Mouse (Mus musculus): ENCODE measurements around the gene Tmem164. TPM values are rescaled to one million over a fixed set of nuclear protein-coding genes. Genes with fewer than 3 reads are reported as not detected.

The Tmem164 gene
- total and polyA plus RNA-seq, 2 experiments from 2014 or later = 15.8 to 38.2 TPM

DNA sequence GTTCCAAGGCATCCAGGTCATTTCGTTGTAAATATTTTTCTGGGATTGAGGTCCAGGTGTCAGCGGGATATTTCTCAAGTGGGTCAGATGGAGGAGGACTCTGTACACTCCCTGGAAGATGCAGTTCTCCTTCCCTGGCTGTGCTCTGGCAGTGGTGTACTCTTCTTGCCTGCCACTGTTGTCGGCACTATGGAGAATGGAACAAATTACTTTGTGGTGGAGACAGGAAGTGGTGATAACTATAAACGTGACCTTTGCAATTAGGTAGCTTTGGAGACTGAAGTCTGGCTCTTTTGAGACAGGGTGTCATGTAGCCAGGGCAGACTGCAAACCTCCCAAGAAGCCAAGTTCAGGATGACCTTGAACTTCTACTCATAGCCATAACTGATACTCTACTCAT, 55.9 kb downstream of the Tmem164 start:
- ATAC-seq (ENCODE audit: low FRiP score) (no peak), DNase-seq (ENCODE audit: low spot score) (no peak)
- no peak overlapping the region for H3K4me2 ChIP-seq (ENCODE audit: low read depth, low read length, poor library complexity, severe bottlenecking)
- TF ChIP-seq CTCF (IDR thresholded peaks at IDR 0.05) = no peak
- H3K4me3 ChIP-seq (ENCODE audit: low read depth, low read length) = no peak overlapping the region
- 80% methylated on average over 4 of the region's 4 CpGs for WGBS
- H3K36me3 ChIP-seq (ENCODE audit: insufficient read depth, low read length) = no peaks in the 10 kb centered on the region
- H3K9me3 ChIP-seq (ENCODE audit: low read length) = no peaks in the 10 kb centered on the region
- no peaks in the 10 kb centered on the region for H3K4me1 ChIP-seq (ENCODE audit: insufficient read depth, low read length)
- H3K27me3 ChIP-seq (ENCODE audit: insufficient read depth, low read length) = no peaks in the 10 kb centered on the region
- no peak overlapping the region for H3K9ac ChIP-seq (replicated peaks; ENCODE audit: low read length, poor library complexity, severe bottlenecking)
- no peak overlapping the region for H3K27ac ChIP-seq (ENCODE audit: low read depth, low read length)

DNA sequence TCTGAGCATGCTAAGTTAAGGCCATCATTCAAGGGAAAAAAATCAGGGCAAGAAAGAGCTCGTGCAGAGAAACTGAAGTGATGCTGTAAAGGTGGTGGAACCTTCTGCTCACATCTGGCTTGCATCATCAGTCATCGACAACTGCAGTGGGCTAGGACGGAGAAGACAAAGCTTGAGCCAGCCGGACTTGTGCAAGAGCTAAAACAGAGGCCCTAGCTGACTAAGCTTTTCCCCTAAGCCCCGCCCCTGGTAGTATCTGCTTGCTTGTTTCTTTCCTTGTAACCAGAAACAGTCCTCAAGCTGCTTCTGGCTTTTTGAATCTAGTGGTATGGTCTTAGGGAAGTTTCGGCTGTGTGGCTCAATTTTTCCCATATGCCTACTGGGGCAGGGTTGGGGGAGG, 56.5 kb downstream of the Tmem164 start:
- Histone ChIP-seq H3K27me3 (ENCODE audit: insufficient read depth, low read length) (no peaks in the 10 kb centered on the region), H3K9me3 (ENCODE audit: low read length) (no peaks in the 10 kb centered on the region), H3K4me2 (ENCODE audit: low read depth, low read length, poor library complexity, severe bottlenecking) (no peak overlapping the region), H3K4me3 (ENCODE audit: low read depth, low read length) (no peak overlapping the region), H3K27ac (ENCODE audit: low read depth, low read length) (no peak overlapping the region), H3K4me1 (ENCODE audit: insufficient read depth, low read length) (no peaks in the 10 kb centered on the region), H3K36me3 (ENCODE audit: insufficient read depth, low read length) (no peaks in the 10 kb centered on the region), H3K9ac (replicated peaks; ENCODE audit: low read length, poor library complexity, severe bottlenecking) (no peak overlapping the region)
- TF ChIP-seq CTCF (IDR thresholded peaks at IDR 0.05) = no peak
- no peak for ATAC-seq (ENCODE audit: low FRiP score)
- WGBS = 82% methylated on average over 6 of the region's 6 CpGs
- DNase-seq (ENCODE audit: low spot score) = no peak

DNA sequence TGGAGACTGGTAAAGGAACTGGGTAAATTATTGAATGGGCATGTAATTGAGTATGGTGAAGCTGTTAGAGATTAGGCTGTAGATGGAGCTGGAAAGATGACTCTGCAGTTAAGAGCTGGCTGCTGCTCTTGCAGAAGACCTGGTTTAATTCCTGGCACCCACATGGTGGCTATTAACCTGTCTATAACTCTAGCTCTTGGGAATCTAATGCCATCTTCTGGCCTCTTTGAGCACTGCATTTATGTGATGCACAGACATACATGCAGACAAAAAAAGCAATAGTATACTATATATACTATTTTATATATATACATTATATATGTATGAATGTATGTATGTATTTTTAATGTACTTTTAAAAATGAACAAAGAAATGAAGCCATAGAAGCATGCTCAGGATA, 66.2 kb downstream of the Tmem164 start:
- no peaks in the 10 kb centered on the region for H3K36me3 ChIP-seq (ENCODE audit: insufficient read depth, low read length)
- DNase-seq (ENCODE audit: low spot score) = no peak
- no peaks in the 10 kb centered on the region for H3K4me1 ChIP-seq (ENCODE audit: insufficient read depth, low read length)
- H3K4me2 ChIP-seq (ENCODE audit: low read depth, low read length, poor library complexity, severe bottlenecking) = no peak overlapping the region
- no peak overlapping the region for H3K4me3 ChIP-seq (ENCODE audit: low read depth, low read length)
- no peak for TF ChIP-seq CTCF (IDR thresholded peaks at IDR 0.05)
- H3K9me3 ChIP-seq (ENCODE audit: low read length) = no peaks in the 10 kb centered on the region
- H3K9ac ChIP-seq (replicated peaks; ENCODE audit: low read length, poor library complexity, severe bottlenecking) = no peak overlapping the region
- H3K27me3 ChIP-seq (ENCODE audit: insufficient read depth, low read length) = peaks cover 5% of the 10 kb centered on the region; the same call in 1 of the 2 replicates
- H3K27ac ChIP-seq (ENCODE audit: low read depth, low read length) = no peak overlapping the region
- ATAC-seq (ENCODE audit: low FRiP score) = no peak

DNA sequence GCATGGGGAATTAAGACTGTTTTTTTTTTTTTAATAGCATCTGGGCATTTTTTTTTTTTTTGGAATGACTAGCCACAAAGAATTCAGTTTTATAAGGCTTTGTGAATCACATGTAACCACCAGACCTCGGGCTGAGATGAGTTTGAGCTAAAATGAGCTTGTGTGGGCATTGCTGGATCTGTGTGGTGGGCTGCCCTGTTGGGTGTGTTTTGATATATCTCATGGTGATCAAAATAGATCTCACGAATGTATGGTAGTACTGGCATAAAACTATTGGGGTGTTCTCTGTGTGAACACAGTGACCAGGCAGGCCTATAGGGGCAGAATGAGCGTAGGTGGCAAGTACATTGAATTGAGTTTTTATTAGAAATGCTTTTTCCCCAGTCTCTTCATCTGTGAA, 67.4 kb downstream of the Tmem164 start:
- H3K36me3 ChIP-seq (ENCODE audit: insufficient read depth, low read length) = no peaks in the 10 kb centered on the region
- H3K9me3 ChIP-seq (ENCODE audit: low read length) = no peaks in the 10 kb centered on the region
- no peak for TF ChIP-seq CTCF (IDR thresholded peaks at IDR 0.05)
- H3K27me3 ChIP-seq (ENCODE audit: insufficient read depth, low read length) = peaks cover 5% of the 10 kb centered on the region; the same call in 1 of the 2 replicates
- H3K4me1 ChIP-seq (ENCODE audit: insufficient read depth, low read length) = no peaks in the 10 kb centered on the region
- no peak overlapping the region for H3K9ac ChIP-seq (replicated peaks; ENCODE audit: low read length, poor library complexity, severe bottlenecking)
- H3K4me3 ChIP-seq (ENCODE audit: low read depth, low read length) = no peak overlapping the region
- H3K4me2 ChIP-seq (ENCODE audit: low read depth, low read length, poor library complexity, severe bottlenecking) = no peak overlapping the region
- no peak for DNase-seq (ENCODE audit: low spot score)
- ATAC-seq (ENCODE audit: low FRiP score) = no peak
- H3K27ac ChIP-seq (ENCODE audit: low read depth, low read length) = no peak overlapping the region
- WGBS = 85% methylated on average over 3 of the region's 3 CpGs

DNA sequence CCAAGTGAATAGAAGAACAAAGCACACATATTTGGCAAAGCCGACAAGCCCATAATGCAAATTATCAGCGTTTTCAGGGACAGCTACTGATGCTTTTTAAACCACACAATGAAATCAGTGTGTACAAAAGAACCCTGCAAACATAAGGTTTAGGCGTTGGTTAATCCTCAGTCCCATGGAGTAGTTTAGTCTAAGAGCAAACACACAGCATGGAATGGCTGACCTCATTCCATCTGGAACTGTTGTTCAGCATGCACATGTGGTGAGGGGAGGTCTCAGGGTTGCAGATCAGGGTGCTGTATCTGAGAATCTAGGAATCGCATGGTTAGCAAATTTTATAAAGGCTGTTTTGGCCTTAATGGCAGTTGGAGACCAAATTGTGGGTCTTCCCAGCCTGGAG, 69.6 kb downstream of the Tmem164 start:
- Histone ChIP-seq H3K27me3 (ENCODE audit: insufficient read depth, low read length) (peaks cover 5% of the 10 kb centered on the region; the same call in 1 of the 2 replicates), H3K4me3 (ENCODE audit: low read depth, low read length) (no peak overlapping the region), H3K4me1 (ENCODE audit: insufficient read depth, low read length) (no peaks in the 10 kb centered on the region), H3K36me3 (ENCODE audit: insufficient read depth, low read length) (no peaks in the 10 kb centered on the region), H3K9me3 (ENCODE audit: low read length) (no peaks in the 10 kb centered on the region), H3K4me2 (ENCODE audit: low read depth, low read length, poor library complexity, severe bottlenecking) (no peak overlapping the region), H3K27ac (ENCODE audit: low read depth, low read length) (no peak overlapping the region), H3K9ac (replicated peaks; ENCODE audit: low read length, poor library complexity, severe bottlenecking) (no peak overlapping the region)
- WGBS = 26% methylated on average over 4 of the region's 4 CpGs
- no peak for TF ChIP-seq CTCF (IDR thresholded peaks at IDR 0.05)
- ATAC-seq (ENCODE audit: low FRiP score) (no peak), DNase-seq (ENCODE audit: low spot score) (no peak)

DNA sequence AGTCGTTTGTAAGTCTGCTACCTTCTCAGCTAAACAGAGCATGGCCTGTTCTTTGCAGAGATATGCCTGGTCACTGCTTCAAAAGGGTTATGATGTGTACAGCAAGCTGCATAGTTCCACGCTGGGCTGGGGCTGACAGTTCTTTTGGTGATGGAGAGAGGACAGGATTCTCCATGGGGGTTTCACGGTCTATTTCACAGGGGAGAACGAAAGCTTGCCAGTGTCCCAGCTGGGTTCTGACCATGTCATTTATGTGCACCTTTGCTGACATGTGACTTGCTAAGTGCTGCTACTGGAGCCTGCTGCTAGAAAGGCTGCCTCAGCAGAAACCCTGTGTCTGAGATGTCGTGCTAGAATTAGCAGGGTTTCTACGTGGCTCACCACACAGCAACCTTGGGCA, 74.3 kb downstream of the Tmem164 start:
- WGBS = 57% methylated on average over 6 of the region's 6 CpGs

More for the DNA sequence above, 74.3 kb downstream of the Tmem164 start:
- no peak for TF ChIP-seq CTCF (IDR thresholded peaks at IDR 0.05)
- no peak overlapping the region for H3K4me3 ChIP-seq (ENCODE audit: low read depth, low read length)
- no peak overlapping the region for H3K27ac ChIP-seq (ENCODE audit: low read depth, low read length)
- ATAC-seq (ENCODE audit: low FRiP score) = no peak
- H3K36me3 ChIP-seq (ENCODE audit: insufficient read depth, low read length) = no peaks in the 10 kb centered on the region
- no peak for DNase-seq (ENCODE audit: low spot score)
- no peak overlapping the region for H3K9ac ChIP-seq (replicated peaks; ENCODE audit: low read length, poor library complexity, severe bottlenecking)
- H3K4me2 ChIP-seq (ENCODE audit: low read depth, low read length, poor library complexity, severe bottlenecking) = no peak overlapping the region
- H3K4me1 ChIP-seq (ENCODE audit: insufficient read depth, low read length) = no peaks in the 10 kb centered on the region
- no peaks in the 10 kb centered on the region for H3K9me3 ChIP-seq (ENCODE audit: low read length)
- H3K27me3 ChIP-seq (ENCODE audit: insufficient read depth, low read length) = peaks cover 5% of the 10 kb centered on the region; the same call in 1 of the 2 replicates

Measured in midbrain, postnatal 0 days (tissue).